Mouse (Mus musculus): Measurements from ENCODE around the gene Ces4a.

GRCm38 (mm10) chr8:105151654-105152053 is 20.1 kb downstream of the Ces4a start:
- TF ChIP-seq CTCF (IDR thresholded peaks at IDR 0.05; ENCODE audit: extremely low read depth, insufficient read depth, insufficient read length, insufficient replicate concordance), result no peak
- TF ChIP-seq POLR2A (IDR thresholded peaks at IDR 0.05; ENCODE audit: low read depth, low read length), result no peak

Data from spleen, adult 2 months (tissue).